Mouse (Mus musculus) kidney, postnatal 10 days (tissue): ENCODE measurements around the gene Ksr1.

Experiments
- DNase-seq: peaks from one replicate; pipeline ENCODE4 v3.0.0; 2021; ENCODE audit warnings: mixed read lengths

Ksr1 gene

GRCm38 (mm10) chr11:79036324-79036723, 109.9 kb downstream of the Ksr1 start:
- DNase-seq = no peak

DNA sequence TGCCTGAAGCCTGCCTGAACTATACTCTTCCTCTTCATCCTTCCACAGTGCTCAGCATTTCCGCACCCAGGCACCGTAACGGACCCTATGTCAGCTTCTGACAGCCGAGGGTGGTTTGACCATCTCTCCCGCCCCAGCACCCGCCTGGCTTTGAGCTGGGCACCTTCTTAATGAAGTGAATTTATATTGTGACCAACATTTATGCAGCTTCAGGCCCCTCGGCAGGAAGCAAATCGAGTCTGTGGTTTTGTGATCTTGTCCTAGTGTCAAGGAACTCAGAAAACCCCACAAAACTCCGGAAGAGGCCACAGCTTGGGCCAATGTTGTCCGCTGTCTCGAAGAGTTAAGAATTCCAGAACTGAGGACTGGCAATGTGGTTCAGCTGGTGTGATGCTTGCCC, 112.6 kb downstream of the Ksr1 start:
- DNase-seq = no peak

DNA sequence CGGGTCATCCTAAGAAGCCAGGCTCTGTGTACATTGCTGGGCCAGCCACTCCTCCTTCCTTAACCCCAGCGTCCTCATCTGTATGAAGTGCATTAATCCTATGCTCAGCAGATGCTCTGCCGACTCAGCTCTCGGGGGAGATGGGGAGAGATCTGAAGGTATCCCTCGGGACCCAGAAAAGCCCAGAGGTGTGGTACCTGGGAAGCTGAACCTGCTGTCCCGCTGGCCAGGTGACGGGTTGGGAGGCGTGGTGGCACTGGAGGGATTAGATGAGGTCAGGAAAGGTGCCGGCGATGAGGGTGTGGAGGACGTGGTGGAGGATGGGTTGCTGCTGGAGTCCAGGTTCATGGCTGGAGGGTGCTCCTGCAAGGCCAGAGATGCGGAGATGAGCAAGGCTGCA, 113.2 kb downstream of the Ksr1 start:
- DNase-seq = no peak

DNA sequence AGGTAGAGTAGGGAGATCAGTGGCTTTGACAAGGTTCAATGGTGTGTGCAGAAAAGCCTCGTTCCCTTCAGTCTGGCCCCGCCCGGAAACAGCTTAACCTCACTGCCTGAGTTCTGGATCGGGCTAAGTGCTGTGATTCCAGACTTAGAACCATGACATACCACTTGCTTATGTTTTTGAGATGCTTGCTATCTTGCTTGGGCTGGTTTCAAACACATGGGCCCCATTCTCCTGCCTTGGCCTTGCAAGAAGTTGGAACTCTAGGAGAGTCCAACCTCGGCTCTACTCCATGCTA, 114.8 kb downstream of the Ksr1 start:
- no peak for DNase-seq

DNA sequence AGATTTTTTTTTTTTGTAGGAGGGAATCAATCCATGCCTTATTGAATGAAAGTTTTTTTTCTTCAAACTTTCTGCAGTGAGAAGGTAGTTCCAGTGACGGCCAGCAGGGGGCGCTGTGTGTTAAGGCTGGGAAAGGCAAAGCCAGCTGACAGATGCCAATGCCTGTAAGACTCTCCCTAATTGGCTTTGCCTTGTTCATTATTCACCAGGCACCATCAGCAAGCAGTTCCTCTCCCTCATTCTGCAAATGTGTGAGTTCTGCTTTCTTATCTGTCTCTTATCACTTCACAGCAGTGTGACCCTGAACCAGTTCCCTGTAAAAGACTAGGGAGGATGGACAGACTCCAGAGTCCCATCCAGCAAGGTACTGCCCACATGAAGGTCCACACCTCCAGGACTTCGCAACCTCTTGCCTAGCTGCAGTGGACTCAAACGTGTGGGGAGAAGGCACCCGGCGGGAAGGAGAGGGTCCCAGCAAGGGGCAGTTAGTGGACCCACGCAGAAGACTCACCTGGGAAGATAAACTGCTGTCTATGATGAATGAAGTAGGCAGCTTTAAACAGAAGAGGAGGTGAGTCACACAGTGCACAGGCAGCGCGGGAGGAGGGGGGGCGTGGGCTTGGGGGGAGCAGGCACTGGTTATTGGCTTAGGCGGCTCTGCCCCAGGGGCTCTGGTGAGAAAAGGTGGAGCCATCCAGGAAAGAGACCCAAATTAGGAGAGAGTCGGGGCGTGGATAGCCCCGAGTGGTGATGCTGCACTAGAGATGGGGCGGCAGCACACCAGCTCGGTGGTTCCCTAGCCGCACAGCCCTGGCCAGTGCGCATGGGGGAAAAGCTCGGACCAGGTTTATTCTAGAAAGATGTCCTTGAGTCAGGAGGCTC, 115.4 kb downstream of the Ksr1 start:
- peak; percentile 94 for DNase-seq

DNA sequence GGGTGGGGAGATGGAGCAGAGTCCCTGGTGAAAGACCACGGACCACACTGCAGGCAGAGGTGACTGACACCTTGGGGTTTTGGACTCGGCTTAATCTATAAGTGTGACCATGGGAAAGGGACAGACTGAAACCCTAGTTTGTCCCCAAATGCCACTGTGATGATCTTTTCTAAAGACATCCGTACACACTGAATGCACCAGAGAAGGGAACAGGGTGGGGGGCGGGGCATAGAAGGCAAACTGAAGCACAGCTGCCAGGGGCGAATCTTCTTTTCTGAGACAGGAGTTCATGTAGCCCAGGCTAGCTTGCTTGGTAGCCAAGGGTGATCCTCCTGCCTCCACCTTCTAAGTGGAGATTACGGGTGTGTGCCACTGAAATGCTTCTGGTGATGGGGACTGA, 122.5 kb downstream of the Ksr1 start:
- no peak for DNase-seq

DNA sequence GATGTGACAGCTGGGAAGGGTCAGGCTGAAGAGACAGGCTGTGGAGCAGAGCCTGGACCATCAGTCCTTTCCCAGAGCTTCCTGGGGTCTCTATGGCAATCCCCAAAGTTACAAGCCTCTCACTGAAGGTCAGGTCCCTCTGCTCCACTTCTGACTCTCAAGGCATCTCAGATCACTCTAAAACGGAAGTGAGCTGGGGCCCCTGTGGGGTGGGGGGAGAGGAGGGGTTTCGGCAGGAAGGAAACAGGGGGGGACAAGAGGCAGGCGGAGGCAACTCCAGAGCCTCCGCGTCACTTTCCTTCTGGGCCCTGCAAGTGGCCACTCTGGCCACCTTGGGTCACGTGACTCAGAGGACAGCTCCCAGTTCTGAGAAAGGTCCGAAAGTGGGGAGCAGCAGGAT, 122.9 kb downstream of the Ksr1 start:
- peak; percentile 75 for DNase-seq

GRCm38 (mm10) chr11:79022836-79023235, 123.4 kb downstream of the Ksr1 start:
- no peak for DNase-seq

DNA sequence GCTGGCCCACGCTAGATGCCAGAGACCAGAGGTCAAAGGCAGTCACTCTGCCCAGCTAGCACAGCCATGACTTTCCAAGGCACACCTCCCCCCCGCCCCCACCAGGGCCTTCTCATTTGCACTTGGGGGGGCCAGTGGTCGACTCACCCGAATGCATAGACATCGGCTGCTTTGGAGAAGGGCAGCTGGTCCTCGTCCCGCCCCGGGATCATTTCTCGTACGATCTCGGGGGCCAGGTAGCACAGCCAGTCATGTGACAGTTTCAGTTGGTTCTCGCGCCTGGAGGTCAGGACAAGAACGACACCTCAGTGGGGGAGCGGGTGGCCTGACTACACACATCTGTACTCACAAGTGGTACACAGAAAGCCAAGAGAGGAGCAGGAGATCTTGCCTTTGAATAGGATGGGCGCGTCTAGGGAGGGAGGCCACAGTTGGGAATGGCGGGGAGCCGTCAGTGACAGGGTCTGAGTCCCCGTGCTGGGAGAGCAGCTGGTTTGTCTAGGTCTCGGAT, 125.6 kb downstream of the Ksr1 start:
- DNase-seq = no peak

DNA sequence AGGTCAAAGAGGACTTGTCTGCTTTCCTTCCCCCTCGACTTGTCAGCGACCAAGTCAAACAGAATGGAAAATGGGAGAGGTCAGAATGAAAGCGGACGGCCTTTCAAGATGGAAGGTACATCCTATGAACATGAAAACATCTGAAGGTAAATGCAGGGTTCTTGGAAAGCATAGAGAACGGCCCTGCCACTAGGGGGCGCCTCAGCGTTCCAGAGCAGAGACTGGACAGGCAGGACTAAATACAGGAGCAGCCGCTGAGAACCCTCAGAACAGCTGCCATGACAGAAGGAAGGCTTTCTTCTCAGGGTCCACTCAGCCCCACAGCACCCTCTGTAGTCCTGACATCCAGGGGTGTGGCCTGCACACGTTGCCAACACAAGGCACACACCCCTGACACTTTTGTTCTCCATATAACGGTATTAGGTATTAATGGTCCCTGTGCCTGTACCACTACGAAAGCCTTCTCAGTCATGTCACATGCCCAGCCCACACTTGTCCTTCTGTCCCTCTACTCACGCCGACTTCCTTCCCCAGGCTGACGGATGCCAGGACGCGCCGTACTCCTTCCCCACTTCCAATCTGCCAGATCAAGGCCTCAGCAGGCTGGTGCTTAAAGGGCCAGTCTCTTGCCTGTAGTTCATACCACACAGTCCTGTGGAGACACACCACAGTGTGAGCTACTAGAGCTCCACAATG, 126.2 kb downstream of the Ksr1 start:
- peak; percentile 65 for DNase-seq

GRCm38 (mm10) chr11:79018954-79019704, 127.1 kb downstream of the Ksr1 start:
- peak; percentile 86 for DNase-seq

DNA sequence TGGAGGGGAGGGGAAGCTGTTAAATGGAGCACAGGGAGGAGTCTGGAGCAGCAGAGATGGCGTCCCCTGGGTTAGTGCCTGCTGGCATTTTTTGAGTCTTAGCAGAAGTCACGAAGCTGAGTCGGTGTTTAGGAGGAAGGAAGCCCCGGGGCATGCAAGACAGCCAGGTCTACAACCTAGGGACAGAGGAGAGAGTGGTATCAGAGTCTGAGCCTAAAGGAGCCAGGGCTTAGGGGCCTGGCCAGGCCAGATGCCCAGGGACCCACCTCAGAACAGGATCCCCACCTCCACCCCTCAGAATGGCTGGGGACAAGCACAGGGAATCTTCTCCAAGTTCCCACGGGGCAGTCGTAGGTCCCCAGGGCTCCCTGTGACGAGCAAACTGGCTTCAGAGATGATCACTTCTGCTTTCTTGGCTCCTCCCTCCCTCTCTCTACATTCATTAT, 129.0 kb downstream of the Ksr1 start:
- no peak for DNase-seq

GRCm38 (mm10) chr11:79016236-79016635, 130.0 kb downstream of the Ksr1 start:
- no peak for DNase-seq

GRCm38 (mm10) chr11:79015660-79016215, 130.5 kb downstream of the Ksr1 start:
- DNase-seq = no peak

GRCm38 (mm10) chr11:79014602-79015325, 131.4 kb downstream of the Ksr1 start:
- DNase-seq = peak; percentile 5

GRCm38 (mm10) chr11:79013806-79014205, 132.4 kb downstream of the Ksr1 start:
- DNase-seq = no peak

- peak; percentile 3 for DNase-seq
Observed at GRCm38 (mm10) chr11:79013056-79013455, 133.2 kb downstream of the Ksr1 start.

- peak; percentile 1 for DNase-seq
Observed at GRCm38 (mm10) chr11:79012529-79012928, 133.7 kb downstream of the Ksr1 start.

- no peak for DNase-seq
Observed at GRCm38 (mm10) chr11:79008891-79009290, 137.3 kb downstream of the Ksr1 start.

GRCm38 (mm10) chr11:79008007-79008775, 138.0 kb downstream of the Ksr1 start:
- DNase-seq = peak; percentile 3

- peak; percentile 0 for DNase-seq
Observed at GRCm38 (mm10) chr11:79007356-79007755, 138.9 kb downstream of the Ksr1 start.

GRCm38 (mm10) chr11:79006417-79006816, 139.8 kb downstream of the Ksr1 start:
- no peak for DNase-seq
